Mouse (Mus musculus) midbrain, postnatal 0 days (tissue): ENCODE data around the gene Ubtf. TPM values are rescaled to one million over a fixed set of nuclear protein-coding genes. Genes with fewer than 3 reads are reported as not detected.

Source experiments
- ATAC-seq: fragments of 200-750 bp; cut with Nextera tagmentation; 2 replicates; pipeline ENCODE4 v1.8.0; 2017; ENCODE audit warnings: moderate number of reproducible peaks, mild to moderate bottlenecking, moderate TSS enrichment, moderate library complexity; ENCODE audit not compliant: low FRiP score
- DNase-seq: peaks from one replicate; pipeline ENCODE4 v3.0.0-alpha.2; 2015; ENCODE audit warnings: low spot score
- H3K27ac ChIP-seq: fragments of 300-500 bp; sonication (generic); 2 replicates; pipeline ENCODE4 v1.5.1; 2014; ENCODE audit warnings: low read depth, mild to moderate bottlenecking, low read length, mixed read lengths
- H3K27me3 ChIP-seq: fragments of 300-500 bp; sonication (generic); 2 replicates; pipeline ENCODE4 v1.6.1; 2014; ENCODE audit warnings: low read length, control low read depth, mixed read lengths; ENCODE audit not compliant: insufficient read depth
- H3K36me3 ChIP-seq: fragments of 300-500 bp; sonication (generic); 2 replicates; pipeline ENCODE4 v1.6.1; 2014; ENCODE audit warnings: low read length, control low read depth, mixed read lengths; ENCODE audit not compliant: insufficient read depth
- H3K4me1 ChIP-seq: fragments of 300-500 bp; sonication (generic); 2 replicates; pipeline ENCODE4 v1.6.1; 2014; ENCODE audit warnings: mild to moderate bottlenecking, control low read depth, antibody characterized with exemption, low read length, mixed read lengths; ENCODE audit not compliant: insufficient read depth
- H3K4me2 ChIP-seq: fragments of 300-500 bp; sonication (generic); 2 replicates; pipeline ENCODE4 v1.6.1; 2014; ENCODE audit warnings: low read depth, mild to moderate bottlenecking, low read length, mixed read lengths; ENCODE audit not compliant: poor library complexity, severe bottlenecking
- H3K4me3 ChIP-seq: fragments of 300-500 bp; sonication (generic); 2 replicates; pipeline ENCODE4 v1.5.1; 2014; ENCODE audit warnings: low read depth, mild to moderate bottlenecking, low read length, moderate library complexity
- H3K9ac ChIP-seq: fragments of 300-500 bp; sonication (generic); replicated peaks from 2 replicates; pipeline ENCODE4 v1.6.1; 2014; ENCODE audit warnings: mild to moderate bottlenecking, low read length, moderate library complexity, mixed read lengths; ENCODE audit not compliant: poor library complexity, severe bottlenecking
- H3K9me3 ChIP-seq: fragments of 300-500 bp; sonication (generic); 2 replicates; pipeline ENCODE4 v1.6.1; 2016; ENCODE audit warnings: low read length, control low read depth
- CTCF ChIP-seq: IDR thresholded peaks from 2 replicates; pipeline ENCODE4 v1.5.1; 2016; ENCODE audit warnings: antibody characterized with exemption, mild to moderate bottlenecking
- WGBS: fragments of 180-500 bp; shearing (Covaris S2); extraction: QIAGEN DNeasy Blood & Tissue Kit; methylation state at CpG from one replicate; pipeline ENCODE4 v1.1.7; 2014; 5-methylcytosine and 5-hydroxymethylcytosine counted together
- polyA plus RNA-seq: library from polyadenylated mRNA; unstranded; fragments of >200 nt; fragmentation: Nextera tagmentation; extraction: Ambion mirVana; gene quantifications from 2 replicates; pipeline ENCODE4 v1.2.1, GENCODE M21; 2015
- total RNA-seq: library from RNA; depleted of rRNA; stranded (reverse); fragments of >200 nt; gene quantifications from 2 replicates; pipeline ENCODE4 v1.2.3, GENCODE M21; 2014

The Ubtf gene
- total and polyA plus RNA-seq, 2 experiments from 2014 or later = 64.3 TPM

GRCm38 (mm10) chr11:102356190-102356589 lies 36.6 kb upstream of the Ubtf start:
- Histone ChIP-seq H3K9ac (no peak overlapping the region), H3K27me3 (no peaks in the 10 kb centered on the region), H3K4me3 (no peak overlapping the region), H3K27ac (no peak overlapping the region), H3K4me1 (no peaks in the 10 kb centered on the region), H3K4me2 (no peak overlapping the region), H3K9me3 (no peaks in the 10 kb centered on the region), H3K36me3 (no peaks in the 10 kb centered on the region)
- no peak for TF ChIP-seq CTCF
- DNase-seq (no peak), ATAC-seq (no peak)
- WGBS = 84% methylated on average over 12 of the region's 12 CpGs

GRCm38 (mm10) chr11:102355501-102355900 lies 36.0 kb upstream of the Ubtf start:
- H3K4me3 ChIP-seq = no peak overlapping the region
- no peak for TF ChIP-seq CTCF
- H3K36me3 ChIP-seq = no peaks in the 10 kb centered on the region
- H3K27me3 ChIP-seq = no peaks in the 10 kb centered on the region
- ATAC-seq = no peak
- H3K4me1 ChIP-seq = no peaks in the 10 kb centered on the region
- DNase-seq = no peak
- no peak overlapping the region for H3K4me2 ChIP-seq
- H3K9me3 ChIP-seq = no peaks in the 10 kb centered on the region
- 80% methylated on average over 3 of the region's 3 CpGs for WGBS
- no peak overlapping the region for H3K9ac ChIP-seq
- H3K27ac ChIP-seq = no peak overlapping the region

GRCm38 (mm10) chr11:102353021-102353431 lies 33.5 kb upstream of the Ubtf start:
- H3K4me2 ChIP-seq = no peak overlapping the region
- H3K4me1 ChIP-seq = no peaks in the 10 kb centered on the region
- no peak overlapping the region for H3K4me3 ChIP-seq
- no peak for TF ChIP-seq CTCF
- no peak overlapping the region for H3K9ac ChIP-seq
- ATAC-seq (no peak), DNase-seq (no peak)
- H3K27me3 ChIP-seq = no peaks in the 10 kb centered on the region
- no peak overlapping the region for H3K27ac ChIP-seq
- H3K36me3 ChIP-seq = no peaks in the 10 kb centered on the region
- H3K9me3 ChIP-seq = no peaks in the 10 kb centered on the region
- WGBS = 38% methylated on average over 8 of the region's 8 CpGs

GRCm38 (mm10) chr11:102352378-102352777 lies 32.8 kb upstream of the Ubtf start:
- Histone ChIP-seq H3K27me3 (no peaks in the 10 kb centered on the region), H3K4me2 (no peak overlapping the region), H3K36me3 (no peaks in the 10 kb centered on the region), H3K27ac (no peak overlapping the region), H3K9me3 (no peaks in the 10 kb centered on the region), H3K9ac (no peak overlapping the region), H3K4me1 (no peaks in the 10 kb centered on the region), H3K4me3 (no peak overlapping the region)
- ATAC-seq (no peak), DNase-seq (no peak)
- no peak for TF ChIP-seq CTCF
- 45% methylated on average over 5 of the region's 5 CpGs for WGBS

- H3K27ac ChIP-seq = no peak overlapping the region
- no peak for TF ChIP-seq CTCF
- no peaks in the 10 kb centered on the region for H3K4me1 ChIP-seq
- ATAC-seq (no peak), DNase-seq (no peak)
- H3K4me2 ChIP-seq = no peak overlapping the region
- no peak overlapping the region for H3K4me3 ChIP-seq
- WGBS = 93% methylated on average over 17 of the region's 17 CpGs
- H3K9me3 ChIP-seq = no peaks in the 10 kb centered on the region
- H3K27me3 ChIP-seq = no peaks in the 10 kb centered on the region
- H3K9ac ChIP-seq = no peak overlapping the region
- H3K36me3 ChIP-seq = no peaks in the 10 kb centered on the region
Observed at GRCm38 (mm10) chr11:102350981-102351523, 31.5 kb upstream of the Ubtf start.

GRCm38 (mm10) chr11:102350416-102350815 lies 30.9 kb upstream of the Ubtf start:
- Histone ChIP-seq H3K9ac (no peak overlapping the region), H3K27ac (no peak overlapping the region), H3K4me2 (no peak overlapping the region), H3K4me1 (no peaks in the 10 kb centered on the region), H3K27me3 (no peaks in the 10 kb centered on the region), H3K36me3 (no peaks in the 10 kb centered on the region), H3K9me3 (no peaks in the 10 kb centered on the region), H3K4me3 (no peak overlapping the region)
- ATAC-seq = no peak
- 88% methylated on average over 4 of the region's 4 CpGs for whole genome bisulfite sequencing
- TF ChIP-seq CTCF = no peak
- DNase-seq = no peak
